Comparison of ENCODE assay signal across 17 mouse cellular contexts in the genomic region with DNA sequence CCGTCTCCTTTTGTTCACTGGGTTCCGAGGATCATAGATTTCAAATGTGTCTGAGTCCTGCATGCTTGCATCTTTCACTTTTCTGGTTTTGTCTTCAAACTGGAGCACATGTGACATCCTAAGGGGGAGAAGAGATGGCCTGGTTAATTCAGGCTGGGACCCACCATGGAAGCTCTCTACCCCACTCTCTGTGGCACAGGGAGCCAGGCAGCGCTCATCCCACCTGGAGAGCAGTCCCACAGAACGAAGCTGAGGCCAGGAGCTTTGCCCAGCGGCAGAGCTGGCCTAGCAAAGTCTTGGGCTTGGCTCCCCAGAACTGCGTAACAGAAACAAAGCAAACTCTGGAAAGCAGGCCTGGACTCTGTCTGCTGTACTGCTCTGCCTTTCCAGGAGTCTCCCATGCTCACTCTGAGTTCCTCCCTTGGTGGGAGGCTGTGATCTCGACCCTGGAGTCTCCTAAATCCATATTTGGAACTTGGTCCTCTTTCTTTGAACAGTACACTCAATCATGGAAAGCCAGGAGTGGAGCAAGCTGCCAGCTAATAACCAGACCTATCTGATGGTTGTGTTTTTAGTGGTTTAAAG.
A peak's percentile ranks its signal among the peaks of the same experiment; 100 is the strongest.
DNase-seq lines count a peak whose midpoint lies in the region; ATAC-seq and TF ChIP-seq lines count a peak whose summit lies in the region.
"Had no signal": no experiment of that assay in that cellular context is flagged by ENCODE, and none has a peak within 500 bp of the region (broad histone marks: within the 10 kb centered on the region; RNA-seq: fewer than 3 reads in every experiment).

No protein-coding gene starts in this region.

- TF ChIP-seq CTCF in lung, embryonic 14.5 days (IDR thresholded peaks at IDR 0.05; ENCODE audit: low read depth): no peak
- no peak for TF ChIP-seq CTCF in heart, postnatal 0 days (IDR thresholded peaks at IDR 0.05; ENCODE audit: low read depth)

- no peak overlapping the region for H3K4me3 ChIP-seq in heart, embryonic 14.5 days (ENCODE audit: control insufficient read depth in 1 of 2, insufficient read depth in 1 of 2, low read depth in 1 of 2, low read length in 2 of 2)
- H3K4me3 ChIP-seq in lung, embryonic 14.5 days (ENCODE audit: low read depth, low read length): no peak overlapping the region
- H3K4me3 ChIP-seq in heart, postnatal 0 days (ENCODE audit: low read depth, low read length): no peak overlapping the region
- no peak overlapping the region for H3K4me3 ChIP-seq in stomach, embryonic 14.5 days (ENCODE audit: low read depth, low read length)
- H3K4me3 ChIP-seq in liver, embryonic 11.5 days (ENCODE audit: low read depth, low read length): no peak overlapping the region
- H3K4me3 ChIP-seq: forebrain, embryonic 12.5 days; liver, embryonic 12.5 days; midbrain, embryonic 15.5 days had no signal

- H3K9me3 ChIP-seq in heart, embryonic 14.5 days (ENCODE audit: control insufficient read depth, low read length): no peaks in the 10 kb centered on the region
- no peaks in the 10 kb centered on the region for H3K9me3 ChIP-seq in lung, embryonic 14.5 days (ENCODE audit: low read depth, low read length)
- H3K9me3 ChIP-seq in heart, postnatal 0 days (replicated peaks; ENCODE audit: control insufficient read depth, low read length): no peaks in the 10 kb centered on the region
- no peaks in the 10 kb centered on the region for H3K9me3 ChIP-seq in stomach, embryonic 14.5 days (ENCODE audit: control insufficient read depth, low read depth, low read length)
- H3K9me3 ChIP-seq in liver, embryonic 11.5 days (ENCODE audit: control insufficient read depth, low read length): no peaks in the 10 kb centered on the region
- H3K9me3 ChIP-seq: forebrain, embryonic 12.5 days; liver, embryonic 12.5 days; midbrain, embryonic 15.5 days had no signal

- peaks cover 22 to 63% of the 10 kb centered on the region in 2 experiments for H3K4me1 ChIP-seq in heart, embryonic 14.5 days (ENCODE audit: control insufficient read depth in 2 of 2, insufficient read depth in 2 of 2, low read length in 2 of 2)
- H3K4me1 ChIP-seq in lung, embryonic 14.5 days (ENCODE audit: insufficient read depth): 0 out of 2 replicates have a peak, but pooled peaks cover 6% of the 10 kb centered on the region
- peaks cover 32% of the 10 kb centered on the region for H3K4me1 ChIP-seq in heart, postnatal 0 days (ENCODE audit: control insufficient read depth, insufficient read depth)
- H3K4me1 ChIP-seq in stomach, embryonic 14.5 days (ENCODE audit: control insufficient read depth, insufficient read depth, low read length): peaks cover 23% of the 10 kb centered on the region
- peaks cover 7% of the 10 kb centered on the region for H3K4me1 ChIP-seq in liver, embryonic 11.5 days (replicated peaks; ENCODE audit: control insufficient read depth, insufficient read depth, low read length)
- H3K4me1 ChIP-seq: midbrain, embryonic 15.5 days had no signal

- peaks cover 6% of the 10 kb centered on the region; the same call in 1 of the 2 replicates for H3K36me3 ChIP-seq in heart, embryonic 14.5 days (ENCODE audit: control insufficient read depth, insufficient read depth, low read length)
- peaks cover 7% of the 10 kb centered on the region; the same call in 1 of the 2 replicates for H3K36me3 ChIP-seq in lung, embryonic 14.5 days (ENCODE audit: insufficient read depth)
- no peaks in the 10 kb centered on the region for H3K36me3 ChIP-seq in heart, postnatal 0 days (replicated peaks; ENCODE audit: control insufficient read depth, insufficient read depth, low read length)
- no peaks in the 10 kb centered on the region for H3K36me3 ChIP-seq in stomach, embryonic 14.5 days (ENCODE audit: control insufficient read depth, insufficient read depth, low read length)
- H3K36me3 ChIP-seq in liver, embryonic 11.5 days (ENCODE audit: control insufficient read depth, insufficient read depth, low read length): no peaks in the 10 kb centered on the region
- H3K36me3 ChIP-seq: forebrain, embryonic 12.5 days had no signal

- peak overlapping the region; percentile 44; the same call in 1 of the 2 replicates for H3K9ac ChIP-seq in heart, embryonic 14.5 days (ENCODE audit: low read length)
- H3K9ac ChIP-seq in lung, embryonic 14.5 days: no peak overlapping the region
- no peak overlapping the region for H3K9ac ChIP-seq in heart, postnatal 0 days (replicated peaks; ENCODE audit: low read depth, low read length)
- no peak overlapping the region for H3K9ac ChIP-seq in stomach, embryonic 14.5 days (replicated peaks; ENCODE audit: low read depth, low read length)
- no peak overlapping the region for H3K9ac ChIP-seq in liver, embryonic 11.5 days (ENCODE audit: low read depth, low read length)
- H3K9ac ChIP-seq: forebrain, embryonic 12.5 days; liver, embryonic 12.5 days; midbrain, embryonic 15.5 days had no signal

- H3K27ac ChIP-seq in heart, embryonic 14.5 days (replicated peaks in 1 of 2; ENCODE audit: control insufficient read depth in 1 of 2, insufficient read depth in 1 of 2, low read depth in 2 of 2, low read length in 2 of 2): peak overlapping the region; percentile 87 to 92
- H3K27ac ChIP-seq in lung, embryonic 14.5 days (ENCODE audit: low read depth): peak overlapping the region; percentile 54
- peak overlapping the region; percentile 88 for H3K27ac ChIP-seq in heart, postnatal 0 days (ENCODE audit: low read depth)
- H3K27ac ChIP-seq in stomach, embryonic 14.5 days (ENCODE audit: low read length): peak overlapping the region; percentile 81
- no peak overlapping the region for H3K27ac ChIP-seq in liver, embryonic 11.5 days (ENCODE audit: low read depth, low read length)
- H3K27ac ChIP-seq: forebrain, embryonic 12.5 days; liver, embryonic 12.5 days; midbrain, embryonic 15.5 days had no signal

- ATAC-seq in heart, embryonic 14.5 days (ENCODE audit: insufficient number of reproducible peaks, insufficient read depth, low FRiP score, low read depth): no peak
- 0 out of 2 replicates have a peak, but pooled peaks have one; percentile 22 for ATAC-seq in lung, embryonic 14.5 days (ENCODE audit: insufficient read depth)
- no peak for ATAC-seq in heart, postnatal 0 days (ENCODE audit: insufficient read depth, low read depth)
- peak; percentile 71 for ATAC-seq in stomach, embryonic 14.5 days (ENCODE audit: insufficient number of reproducible peaks, insufficient read depth, low FRiP score, low read depth)
- ATAC-seq in liver, embryonic 11.5 days (replicated peaks; ENCODE audit: low FRiP score): no peak

- 61% methylated on average over 7 of the region's 7 CpGs for WGBS in heart, embryonic 14.5 days
- 75% methylated on average over 7 of the region's 7 CpGs for WGBS in lung, embryonic 14.5 days
- 60% methylated on average over 7 of the region's 7 CpGs for WGBS in heart, postnatal 0 days
- WGBS in stomach, embryonic 14.5 days: 70% methylated on average over 7 of the region's 7 CpGs
- 77% methylated on average over 7 of the region's 7 CpGs for WGBS in liver, embryonic 11.5 days

- no peak for DNase-seq in heart, postnatal 25 days (ENCODE audit: low spot score)
- DNase-seq in lung, embryonic 14.5 days: peak; percentile 35
- no peak for DNase-seq in lung, postnatal 10 days
- no peak for DNase-seq in heart, postnatal 0 days (ENCODE audit: low spot score)
- no peak for DNase-seq in thymus, postnatal 36 days
- no peak for DNase-seq in liver, embryonic 11.5 days (ENCODE audit: low spot score)
- DNase-seq: adrenal gland, postnatal 14 days; cerebellum, adult 9-11 months; kidney, postnatal 36 days; layer of hippocampus, postnatal 36 days; lung, postnatal 36 days; thymus, postnatal 25 days had no signal

- no peaks in the 10 kb centered on the region for H3K27me3 ChIP-seq in heart, embryonic 14.5 days (ENCODE audit: control insufficient read depth, insufficient read depth, low read length)
- no peaks in the 10 kb centered on the region for H3K27me3 ChIP-seq in lung, embryonic 14.5 days (ENCODE audit: insufficient read depth, low read length)
- no peaks in the 10 kb centered on the region for H3K27me3 ChIP-seq in heart, postnatal 0 days (ENCODE audit: control insufficient read depth, insufficient read depth, low read length)
- no peaks in the 10 kb centered on the region for H3K27me3 ChIP-seq in stomach, embryonic 14.5 days (ENCODE audit: control insufficient read depth, insufficient read depth, low read length)
- H3K27me3 ChIP-seq in liver, embryonic 11.5 days (replicated peaks; ENCODE audit: control insufficient read depth, insufficient read depth, low read length): no peaks in the 10 kb centered on the region
- H3K27me3 ChIP-seq: forebrain, embryonic 12.5 days; liver, embryonic 12.5 days; midbrain, embryonic 15.5 days had no signal

- peak overlapping the region; percentile 31; the same call in 1 of the 2 replicates for H3K4me2 ChIP-seq in heart, embryonic 14.5 days (ENCODE audit: low read length)
- no peak overlapping the region for H3K4me2 ChIP-seq in lung, embryonic 14.5 days
- no peak overlapping the region for H3K4me2 ChIP-seq in heart, postnatal 0 days (ENCODE audit: low read depth, low read length)
- H3K4me2 ChIP-seq in stomach, embryonic 14.5 days (replicated peaks; ENCODE audit: low read depth, low read length): no peak overlapping the region
- H3K4me2 ChIP-seq in liver, embryonic 11.5 days: no peak overlapping the region
- H3K4me2 ChIP-seq: forebrain, embryonic 12.5 days; liver, embryonic 12.5 days; midbrain, embryonic 15.5 days had no signal

- intact Hi-C loops in heart, postnatal 25 days (cut with DNase I): no loop called here

- no peak for TF ChIP-seq EP300 in heart, postnatal 0 days (IDR thresholded peaks at IDR 0.05; ENCODE audit: low read depth)

Comparison
In these comparisons a context has a peak if more than half of its experiments do, and no peak if none do; other contexts are left out.
1. ATAC-seq: peak in lung, embryonic 14.5 days (single experiment) and stomach, embryonic 14.5 days (single experiment); none in heart, embryonic 14.5 days (single experiment), heart, postnatal 0 days (single experiment) and liver, embryonic 11.5 days (single experiment).